Mouse (Mus musculus): ENCODE data around the gene Nfe2l2. TPM values are rescaled to one million over a fixed set of nuclear protein-coding genes. Genes with fewer than 3 reads are reported as not detected.
A peak's percentile ranks its signal among the peaks of the same experiment; 100 is the strongest.

Nfe2l2 gene
- polyA plus RNA-seq, 1 experiment from 2014 or later, result 52.9 TPM

- Histone ChIP-seq H3K27ac (replicated peaks; ENCODE audit: low read depth, low read length) (peak overlapping the region; percentile 99), H3K27me3 (replicated peaks; ENCODE audit: control insufficient read depth, insufficient read depth, low read length) (no peaks in the 10 kb centered on the region), H3K4me2 (ENCODE audit: low read depth, low read length) (peak overlapping the region; percentile 71), H3K4me1 (ENCODE audit: control insufficient read depth, insufficient read depth, low read length) (peaks cover 14% of the 10 kb centered on the region), H3K9ac (ENCODE audit: low read depth, low read length) (peak overlapping the region; percentile 84), H3K36me3 (ENCODE audit: control insufficient read depth, insufficient read depth, low read length) (peaks cover 20% of the 10 kb centered on the region), H3K4me3 (ENCODE audit: low read depth, low read length) (peak overlapping the region; percentile 95), H3K9me3 (ENCODE audit: control insufficient read depth, low read length) (no peaks in the 10 kb centered on the region)
- 3% methylated on average over 18 of the region's 18 CpGs for WGBS
- DNase-seq (ENCODE audit: low spot score) (peak; percentile 46), ATAC-seq (ENCODE audit: low read depth) (no peak)
These were observed 46.3 kb downstream of the Nfe2l2 start for GRCm38 (mm10) chr2:75657907-75658691.

DNA sequence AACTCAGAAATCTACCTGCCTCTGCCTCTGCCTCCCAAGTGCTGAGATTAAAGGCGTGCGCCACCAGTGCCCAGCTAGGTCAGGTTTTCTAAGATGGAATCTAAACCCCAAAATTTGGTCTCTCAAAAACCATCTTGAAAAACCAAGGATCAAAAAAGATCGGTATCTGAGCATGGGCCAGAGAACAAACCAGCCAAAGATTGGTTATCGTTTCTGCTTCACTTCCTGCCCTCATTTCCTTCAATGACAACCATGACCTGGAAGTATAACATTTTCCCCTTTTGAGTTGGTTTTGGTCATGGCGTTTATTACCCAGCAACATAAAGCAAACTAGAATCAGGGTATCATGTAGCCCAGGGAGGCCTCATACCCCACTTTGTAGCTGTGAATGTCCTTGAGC is 47.5 kb downstream of the Nfe2l2 start:
- no peak for DNase-seq (ENCODE audit: low spot score)
- ATAC-seq (ENCODE audit: low read depth), result no peak
- Histone ChIP-seq H3K9me3 (ENCODE audit: control insufficient read depth, low read length) (no peaks in the 10 kb centered on the region), H3K4me2 (ENCODE audit: low read depth, low read length) (no peak overlapping the region), H3K27me3 (replicated peaks; ENCODE audit: control insufficient read depth, insufficient read depth, low read length) (no peaks in the 10 kb centered on the region), H3K4me1 (ENCODE audit: control insufficient read depth, insufficient read depth, low read length) (peaks cover 14% of the 10 kb centered on the region), H3K9ac (ENCODE audit: low read depth, low read length) (no peak overlapping the region), H3K4me3 (ENCODE audit: low read depth, low read length) (no peak overlapping the region), H3K36me3 (ENCODE audit: control insufficient read depth, insufficient read depth, low read length) (peaks cover 9% of the 10 kb centered on the region; the same call in 1 of the 2 replicates), H3K27ac (replicated peaks; ENCODE audit: low read depth, low read length) (no peak overlapping the region)
- WGBS, result 90% methylated on average over 5 of the region's 5 CpGs

GRCm38 (mm10) chr2:75654679-75655078 is 49.8 kb downstream of the Nfe2l2 start:
- H3K4me2 ChIP-seq (ENCODE audit: low read depth, low read length), result no peak overlapping the region
- H3K27ac ChIP-seq (replicated peaks; ENCODE audit: low read depth, low read length), result no peak overlapping the region
- DNase-seq (ENCODE audit: low spot score), result no peak
- no peak overlapping the region for H3K9ac ChIP-seq (ENCODE audit: low read depth, low read length)
- no peak for ATAC-seq (ENCODE audit: low read depth)
- no peaks in the 10 kb centered on the region for H3K9me3 ChIP-seq (ENCODE audit: control insufficient read depth, low read length)
- H3K4me3 ChIP-seq (ENCODE audit: low read depth, low read length), result no peak overlapping the region
- H3K27me3 ChIP-seq (replicated peaks; ENCODE audit: control insufficient read depth, insufficient read depth, low read length), result no peaks in the 10 kb centered on the region
- peaks cover 6% of the 10 kb centered on the region; the same call in 1 of the 2 replicates for H3K4me1 ChIP-seq (ENCODE audit: control insufficient read depth, insufficient read depth, low read length)
- 89% methylated on average over 1 of the region's 1 CpGs for WGBS
- no peaks in the 10 kb centered on the region for H3K36me3 ChIP-seq (ENCODE audit: control insufficient read depth, insufficient read depth, low read length)

- Histone ChIP-seq H3K4me1 (ENCODE audit: control insufficient read depth, insufficient read depth, low read length) (peaks cover 6% of the 10 kb centered on the region; the same call in 1 of the 2 replicates), H3K27ac (replicated peaks; ENCODE audit: low read depth, low read length) (no peak overlapping the region), H3K36me3 (ENCODE audit: control insufficient read depth, insufficient read depth, low read length) (no peaks in the 10 kb centered on the region), H3K27me3 (replicated peaks; ENCODE audit: control insufficient read depth, insufficient read depth, low read length) (no peaks in the 10 kb centered on the region), H3K4me3 (ENCODE audit: low read depth, low read length) (no peak overlapping the region), H3K4me2 (ENCODE audit: low read depth, low read length) (no peak overlapping the region), H3K9ac (ENCODE audit: low read depth, low read length) (no peak overlapping the region), H3K9me3 (ENCODE audit: control insufficient read depth, low read length) (no peaks in the 10 kb centered on the region)
- DNase-seq (ENCODE audit: low spot score) (no peak), ATAC-seq (ENCODE audit: low read depth) (no peak)
These were observed 51.3 kb downstream of the Nfe2l2 start for GRCm38 (mm10) chr2:75653150-75653549.

DNA sequence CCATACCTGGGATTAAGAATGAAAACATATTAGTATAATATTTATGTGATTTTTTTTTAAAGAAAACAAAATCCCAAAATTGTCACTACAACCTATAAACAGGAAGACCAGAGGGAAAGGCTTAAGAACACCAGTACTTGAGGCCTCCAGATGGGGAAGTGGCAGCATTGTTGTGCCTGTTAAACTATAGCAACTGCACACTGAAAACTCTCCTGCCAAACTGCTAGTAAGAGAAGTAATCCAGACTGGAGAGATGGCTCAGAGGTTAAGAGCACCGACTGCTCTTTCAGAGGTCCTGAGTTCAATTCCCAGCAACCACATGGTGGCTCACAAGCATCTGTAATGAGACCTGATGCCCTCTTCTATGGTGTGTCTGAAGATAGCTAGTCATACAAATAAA is 54.0 kb downstream of the Nfe2l2 start:
- H3K4me1 ChIP-seq (ENCODE audit: control insufficient read depth, insufficient read depth, low read length), result no peaks in the 10 kb centered on the region
- no peak overlapping the region for H3K4me2 ChIP-seq (ENCODE audit: low read depth, low read length)
- ATAC-seq (ENCODE audit: low read depth), result no peak
- no peaks in the 10 kb centered on the region for H3K36me3 ChIP-seq (ENCODE audit: control insufficient read depth, insufficient read depth, low read length)
- DNase-seq (ENCODE audit: low spot score), result no peak
- H3K9me3 ChIP-seq (ENCODE audit: control insufficient read depth, low read length), result 0 out of 2 replicates have a peak, but pooled peaks cover under 1% of the 10 kb centered on the region
- no peaks in the 10 kb centered on the region for H3K27me3 ChIP-seq (replicated peaks; ENCODE audit: control insufficient read depth, insufficient read depth, low read length)
- no peak overlapping the region for H3K27ac ChIP-seq (replicated peaks; ENCODE audit: low read depth, low read length)
- H3K9ac ChIP-seq (ENCODE audit: low read depth, low read length), result no peak overlapping the region
- H3K4me3 ChIP-seq (ENCODE audit: low read depth, low read length), result no peak overlapping the region
- 90% methylated on average over 1 of the region's 1 CpGs for WGBS

GRCm38 (mm10) chr2:75645251-75645650 is 59.2 kb downstream of the Nfe2l2 start:
- WGBS, result 88% methylated on average over 12 of the region's 12 CpGs
- Histone ChIP-seq H3K4me3 (ENCODE audit: low read depth, low read length) (no peak overlapping the region), H3K27ac (replicated peaks; ENCODE audit: low read depth, low read length) (no peak overlapping the region), H3K9me3 (ENCODE audit: control insufficient read depth, low read length) (peaks cover 6% of the 10 kb centered on the region; the same call in 1 of the 2 replicates), H3K4me1 (ENCODE audit: control insufficient read depth, insufficient read depth, low read length) (0 out of 2 replicates have a peak, but pooled peaks cover 7% of the 10 kb centered on the region), H3K4me2 (ENCODE audit: low read depth, low read length) (no peak overlapping the region), H3K36me3 (ENCODE audit: control insufficient read depth, insufficient read depth, low read length) (no peaks in the 10 kb centered on the region), H3K27me3 (replicated peaks; ENCODE audit: control insufficient read depth, insufficient read depth, low read length) (no peaks in the 10 kb centered on the region), H3K9ac (ENCODE audit: low read depth, low read length) (no peak overlapping the region)
- ATAC-seq (ENCODE audit: low read depth), result no peak
- no peak for DNase-seq (ENCODE audit: low spot score)

GRCm38 (mm10) chr2:75643950-75644349 is 60.5 kb downstream of the Nfe2l2 start:
- DNase-seq (ENCODE audit: low spot score) (no peak), ATAC-seq (ENCODE audit: low read depth) (no peak)
- 89% methylated on average over 6 of the region's 6 CpGs for WGBS
- no peaks in the 10 kb centered on the region for H3K27me3 ChIP-seq (replicated peaks; ENCODE audit: control insufficient read depth, insufficient read depth, low read length)
- no peaks in the 10 kb centered on the region for H3K36me3 ChIP-seq (ENCODE audit: control insufficient read depth, insufficient read depth, low read length)
- H3K4me3 ChIP-seq (ENCODE audit: low read depth, low read length), result no peak overlapping the region
- H3K9me3 ChIP-seq (ENCODE audit: control insufficient read depth, low read length), result peaks cover 6% of the 10 kb centered on the region; the same call in 1 of the 2 replicates
- no peak overlapping the region for H3K4me2 ChIP-seq (ENCODE audit: low read depth, low read length)
- 0 out of 2 replicates have a peak, but pooled peaks cover 7% of the 10 kb centered on the region for H3K4me1 ChIP-seq (ENCODE audit: control insufficient read depth, insufficient read depth, low read length)
- H3K9ac ChIP-seq (ENCODE audit: low read depth, low read length), result no peak overlapping the region
- H3K27ac ChIP-seq (replicated peaks; ENCODE audit: low read depth, low read length), result peak overlapping the region; percentile 30; the same call in 1 of the 2 replicates

DNA sequence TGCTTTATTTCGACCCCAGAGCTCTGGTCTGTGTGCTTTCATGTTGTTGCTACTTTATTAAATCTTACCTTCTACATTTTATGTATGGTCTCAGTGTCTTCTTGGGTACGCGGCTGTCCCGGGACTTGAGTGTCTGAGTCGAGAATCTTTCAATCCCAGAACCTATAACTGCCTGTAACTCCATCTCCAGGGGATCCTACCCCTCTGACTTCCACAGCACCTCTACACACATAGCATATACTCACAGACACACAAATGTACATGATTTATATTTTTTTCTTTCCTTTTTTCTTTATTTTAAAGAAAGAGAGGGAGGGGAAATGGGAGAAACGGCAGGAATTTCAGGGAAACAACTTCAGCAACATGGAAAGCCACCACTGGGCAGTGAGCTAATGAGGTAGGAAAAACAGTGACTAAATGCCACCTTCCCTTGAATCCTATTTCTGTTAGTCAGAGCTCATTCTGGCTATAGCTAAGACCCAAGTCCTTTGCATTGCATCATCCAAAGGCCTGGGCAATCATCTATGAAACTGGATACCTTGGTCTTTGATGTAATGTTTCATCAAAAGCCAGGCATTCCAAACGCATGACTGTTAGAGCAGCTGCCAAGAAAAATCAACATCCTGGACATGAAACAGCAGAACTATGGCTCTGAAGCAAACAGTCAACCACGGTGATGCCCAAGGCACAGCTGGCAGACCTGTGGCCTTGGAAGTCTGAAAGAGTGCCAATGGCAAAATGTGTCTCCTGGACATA is 61.5 kb downstream of the Nfe2l2 start:
- ATAC-seq (ENCODE audit: low read depth) (peak; percentile 85), DNase-seq (ENCODE audit: low spot score) (peak; percentile 90)
- H3K27ac ChIP-seq (replicated peaks; ENCODE audit: low read depth, low read length), result peak overlapping the region; percentile 50; the same call in 1 of the 2 replicates
- H3K4me1 ChIP-seq (ENCODE audit: control insufficient read depth, insufficient read depth, low read length), result 0 out of 2 replicates have a peak, but pooled peaks cover 7% of the 10 kb centered on the region
- H3K9ac ChIP-seq (ENCODE audit: low read depth, low read length), result no peak overlapping the region
- H3K4me2 ChIP-seq (ENCODE audit: low read depth, low read length), result no peak overlapping the region
- no peaks in the 10 kb centered on the region for H3K36me3 ChIP-seq (ENCODE audit: control insufficient read depth, insufficient read depth, low read length)
- H3K27me3 ChIP-seq (replicated peaks; ENCODE audit: control insufficient read depth, insufficient read depth, low read length), result no peaks in the 10 kb centered on the region
- peaks cover 6% of the 10 kb centered on the region; the same call in 1 of the 2 replicates for H3K9me3 ChIP-seq (ENCODE audit: control insufficient read depth, low read length)
- no peak overlapping the region for H3K4me3 ChIP-seq (ENCODE audit: low read depth, low read length)
- WGBS, result 62% methylated on average over 8 of the region's 8 CpGs
